Mouse (Mus musculus): ENCODE measurements around the gene Slc4a4. TPM values are rescaled to one million over a fixed set of nuclear protein-coding genes. Genes with fewer than 3 reads are reported as not detected.
A peak's percentile ranks its signal among the peaks of the same experiment; 100 is the strongest.

Gene Slc4a4
- polyA plus RNA-seq, 1 experiment from 2014 or later = 4.8 TPM

- WGBS = 84% methylated on average over 1 of the region's 1 CpGs
- Histone ChIP-seq H3K9me3 (ENCODE audit: control insufficient read depth, low read length) (no peaks in the 10 kb centered on the region), H3K9ac (replicated peaks; ENCODE audit: low read length) (no peak overlapping the region), H3K27me3 (ENCODE audit: control insufficient read depth, insufficient read depth, low read length) (no peaks in the 10 kb centered on the region), H3K4me3 (replicated peaks; ENCODE audit: low read depth, low read length) (no peak overlapping the region), H3K4me1 (ENCODE audit: control insufficient read depth, insufficient read depth, low read length) (peaks cover 4% of the 10 kb centered on the region; the same call in 1 of the 2 replicates), H3K36me3 (ENCODE audit: control insufficient read depth, insufficient read depth, low read length) (no peaks in the 10 kb centered on the region), H3K4me2 (ENCODE audit: low read length) (no peak overlapping the region), H3K27ac (replicated peaks; ENCODE audit: low read depth, low read length) (no peak overlapping the region)
- ATAC-seq (ENCODE audit: low FRiP score, low TSS enrichment) = no peak
- no peak for DNase-seq
Observed at GRCm38 (mm10) chr5:88938208-88938607, 51.6 kb downstream of the Slc4a4 start.

DNA sequence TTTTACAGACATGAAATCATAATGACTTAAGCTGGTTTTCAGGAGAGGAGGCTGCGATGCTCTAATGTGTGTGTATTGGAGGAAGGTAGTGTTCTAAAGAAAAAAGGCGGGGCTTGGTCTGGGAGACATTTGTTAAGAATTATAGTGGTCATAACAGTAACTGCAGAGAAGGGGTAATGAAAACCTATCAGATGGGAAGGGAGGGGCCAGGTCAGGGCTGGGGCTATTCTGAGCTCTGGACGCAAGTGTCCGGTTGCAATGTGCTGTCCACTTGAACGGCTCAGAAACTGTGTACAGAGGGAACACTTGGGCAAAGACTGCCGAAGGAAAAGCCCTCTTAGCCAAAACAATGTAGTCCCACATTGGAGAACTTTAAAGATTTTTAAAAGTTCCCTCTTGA lies 52.5 kb downstream of the Slc4a4 start:
- Histone ChIP-seq H3K4me3 (replicated peaks; ENCODE audit: low read depth, low read length) (no peak overlapping the region), H3K27me3 (ENCODE audit: control insufficient read depth, insufficient read depth, low read length) (no peaks in the 10 kb centered on the region), H3K9me3 (ENCODE audit: control insufficient read depth, low read length) (no peaks in the 10 kb centered on the region), H3K27ac (replicated peaks; ENCODE audit: low read depth, low read length) (no peak overlapping the region), H3K36me3 (ENCODE audit: control insufficient read depth, insufficient read depth, low read length) (no peaks in the 10 kb centered on the region), H3K9ac (replicated peaks; ENCODE audit: low read length) (no peak overlapping the region), H3K4me1 (ENCODE audit: control insufficient read depth, insufficient read depth, low read length) (no peaks in the 10 kb centered on the region; the same call in 1 of the 2 replicates), H3K4me2 (ENCODE audit: low read length) (no peak overlapping the region)
- ATAC-seq (ENCODE audit: low FRiP score, low TSS enrichment) (no peak), DNase-seq (no peak)
- WGBS = 88% methylated on average over 6 of the region's 6 CpGs

- no peak overlapping the region for H3K27ac ChIP-seq (replicated peaks; ENCODE audit: low read depth, low read length)
- DNase-seq = no peak
- H3K4me3 ChIP-seq (replicated peaks; ENCODE audit: low read depth, low read length) = no peak overlapping the region
- no peaks in the 10 kb centered on the region for H3K27me3 ChIP-seq (ENCODE audit: control insufficient read depth, insufficient read depth, low read length)
- 88% methylated on average over 2 of the region's 2 CpGs for WGBS
- H3K4me2 ChIP-seq (ENCODE audit: low read length) = no peak overlapping the region
- no peak overlapping the region for H3K9ac ChIP-seq (replicated peaks; ENCODE audit: low read length)
- H3K36me3 ChIP-seq (ENCODE audit: control insufficient read depth, insufficient read depth, low read length) = no peaks in the 10 kb centered on the region
- H3K9me3 ChIP-seq (ENCODE audit: control insufficient read depth, low read length) = no peaks in the 10 kb centered on the region
- no peak for ATAC-seq (ENCODE audit: low FRiP score, low TSS enrichment)
- H3K4me1 ChIP-seq (ENCODE audit: control insufficient read depth, insufficient read depth, low read length) = no peaks in the 10 kb centered on the region
Observed at GRCm38 (mm10) chr5:88939782-88940181, 53.2 kb downstream of the Slc4a4 start.

- Histone ChIP-seq H3K4me2 (ENCODE audit: low read length) (no peak overlapping the region), H3K4me3 (replicated peaks; ENCODE audit: low read depth, low read length) (no peak overlapping the region), H3K36me3 (ENCODE audit: control insufficient read depth, insufficient read depth, low read length) (no peaks in the 10 kb centered on the region), H3K9ac (replicated peaks; ENCODE audit: low read length) (no peak overlapping the region), H3K27ac (replicated peaks; ENCODE audit: low read depth, low read length) (no peak overlapping the region), H3K4me1 (ENCODE audit: control insufficient read depth, insufficient read depth, low read length) (peaks cover 7% of the 10 kb centered on the region; the same call in 1 of the 2 replicates), H3K27me3 (ENCODE audit: control insufficient read depth, insufficient read depth, low read length) (no peaks in the 10 kb centered on the region), H3K9me3 (ENCODE audit: control insufficient read depth, low read length) (no peaks in the 10 kb centered on the region)
- DNase-seq = no peak
- WGBS = 83% methylated on average over 7 of the region's 7 CpGs
- no peak for ATAC-seq (ENCODE audit: low FRiP score, low TSS enrichment)
Observed at GRCm38 (mm10) chr5:88941905-88942304, 55.3 kb downstream of the Slc4a4 start.

DNA sequence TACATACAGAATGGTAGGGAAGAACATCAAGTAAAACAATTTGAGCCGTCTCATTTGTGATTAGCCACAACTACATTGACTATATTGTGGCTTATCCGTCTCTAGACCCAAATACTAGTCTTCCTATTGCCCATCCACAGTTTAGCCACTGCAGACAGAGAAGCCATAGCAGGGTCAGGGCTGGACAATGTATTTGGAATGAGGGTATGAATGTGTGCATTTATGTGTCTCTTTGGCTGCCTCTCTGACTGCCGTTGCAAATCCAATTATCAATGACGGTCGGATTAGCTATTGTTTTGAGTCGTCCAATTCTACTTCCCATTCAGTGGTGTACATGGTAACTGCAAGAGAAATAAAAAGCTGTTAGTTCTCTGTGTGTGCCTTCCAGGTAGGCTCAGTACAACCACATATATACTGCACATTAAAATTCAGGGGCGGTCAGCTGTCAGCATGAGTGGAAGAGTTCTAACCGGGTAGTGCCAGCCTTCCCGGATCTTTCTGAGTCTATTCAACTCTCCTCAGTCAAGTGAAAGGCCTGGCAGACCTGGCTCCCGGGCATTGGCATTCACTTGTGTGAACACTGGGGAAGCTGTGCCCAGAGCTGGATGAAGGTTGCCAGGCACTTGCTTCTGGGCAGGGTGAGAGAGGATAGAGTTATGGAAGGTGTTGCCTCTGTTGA lies 59.2 kb downstream of the Slc4a4 start:
- no peak overlapping the region for H3K4me3 ChIP-seq (replicated peaks; ENCODE audit: low read depth, low read length)
- WGBS = 22% methylated on average over 10 of the region's 10 CpGs
- H3K9ac ChIP-seq (replicated peaks; ENCODE audit: low read length) = no peak overlapping the region
- H3K4me2 ChIP-seq (ENCODE audit: low read length) = no peak overlapping the region
- ATAC-seq (ENCODE audit: low FRiP score, low TSS enrichment) (peak; percentile 65), DNase-seq (peak; percentile 55)
- H3K4me1 ChIP-seq (ENCODE audit: control insufficient read depth, insufficient read depth, low read length) = peaks cover 7% of the 10 kb centered on the region; the same call in 1 of the 2 replicates
- H3K27ac ChIP-seq (replicated peaks; ENCODE audit: low read depth, low read length) = 0 out of 2 replicates have a peak overlapping the region, but pooled peaks have one; percentile 8
- no peaks in the 10 kb centered on the region for H3K36me3 ChIP-seq (ENCODE audit: control insufficient read depth, insufficient read depth, low read length)
- H3K27me3 ChIP-seq (ENCODE audit: control insufficient read depth, insufficient read depth, low read length) = no peaks in the 10 kb centered on the region
- H3K9me3 ChIP-seq (ENCODE audit: control insufficient read depth, low read length) = no peaks in the 10 kb centered on the region

- Histone ChIP-seq H3K4me1 (ENCODE audit: control insufficient read depth, insufficient read depth, low read length) (peaks cover 7% of the 10 kb centered on the region; the same call in 1 of the 2 replicates), H3K36me3 (ENCODE audit: control insufficient read depth, insufficient read depth, low read length) (no peaks in the 10 kb centered on the region), H3K27ac (replicated peaks; ENCODE audit: low read depth, low read length) (no peak overlapping the region), H3K4me2 (ENCODE audit: low read length) (no peak overlapping the region), H3K9me3 (ENCODE audit: control insufficient read depth, low read length) (no peaks in the 10 kb centered on the region), H3K9ac (replicated peaks; ENCODE audit: low read length) (no peak overlapping the region), H3K4me3 (replicated peaks; ENCODE audit: low read depth, low read length) (no peak overlapping the region), H3K27me3 (ENCODE audit: control insufficient read depth, insufficient read depth, low read length) (no peaks in the 10 kb centered on the region)
- WGBS = 95% methylated on average over 7 of the region's 7 CpGs
- ATAC-seq (ENCODE audit: low FRiP score, low TSS enrichment) = no peak
- no peak for DNase-seq
Observed at GRCm38 (mm10) chr5:88950337-88950736, 63.7 kb downstream of the Slc4a4 start.

- no peak overlapping the region for H3K4me3 ChIP-seq (replicated peaks; ENCODE audit: low read depth, low read length)
- H3K4me1 ChIP-seq (ENCODE audit: control insufficient read depth, insufficient read depth, low read length) = no peaks in the 10 kb centered on the region
- H3K9ac ChIP-seq (replicated peaks; ENCODE audit: low read length) = no peak overlapping the region
- no peak overlapping the region for H3K27ac ChIP-seq (replicated peaks; ENCODE audit: low read depth, low read length)
- WGBS = 92% methylated on average over 17 of the region's 17 CpGs
- H3K4me2 ChIP-seq (ENCODE audit: low read length) = no peak overlapping the region
- no peaks in the 10 kb centered on the region for H3K9me3 ChIP-seq (ENCODE audit: control insufficient read depth, low read length)
- no peak for ATAC-seq (ENCODE audit: low FRiP score, low TSS enrichment)
- H3K27me3 ChIP-seq (ENCODE audit: control insufficient read depth, insufficient read depth, low read length) = no peaks in the 10 kb centered on the region
- no peaks in the 10 kb centered on the region for H3K36me3 ChIP-seq (ENCODE audit: control insufficient read depth, insufficient read depth, low read length)
- no peak for DNase-seq
Observed at GRCm38 (mm10) chr5:88952757-88953577, 66.3 kb downstream of the Slc4a4 start.

GRCm38 (mm10) chr5:88957735-88958134 lies 71.1 kb downstream of the Slc4a4 start:
- WGBS = 89% methylated on average over 5 of the region's 5 CpGs
- Histone ChIP-seq H3K36me3 (ENCODE audit: control insufficient read depth, insufficient read depth, low read length) (no peaks in the 10 kb centered on the region), H3K27ac (replicated peaks; ENCODE audit: low read depth, low read length) (no peak overlapping the region), H3K4me3 (replicated peaks; ENCODE audit: low read depth, low read length) (no peak overlapping the region), H3K9ac (replicated peaks; ENCODE audit: low read length) (no peak overlapping the region), H3K27me3 (ENCODE audit: control insufficient read depth, insufficient read depth, low read length) (no peaks in the 10 kb centered on the region), H3K4me1 (ENCODE audit: control insufficient read depth, insufficient read depth, low read length) (no peaks in the 10 kb centered on the region), H3K4me2 (ENCODE audit: low read length) (no peak overlapping the region), H3K9me3 (ENCODE audit: control insufficient read depth, low read length) (no peaks in the 10 kb centered on the region)
- ATAC-seq (ENCODE audit: low FRiP score, low TSS enrichment) (no peak), DNase-seq (no peak)
